Mouse (Mus musculus): ENCODE measurements around the gene Got1. TPM values are rescaled to one million over a fixed set of nuclear protein-coding genes. Genes with fewer than 3 reads are reported as not detected.
"Not testable (repeated sequence)": the region's sequence is repeated elsewhere in the genome, so short reads cannot be mapped to it uniquely, and the experiment has no call there.

Gene Got1
- total RNA-seq, 2 experiments from 2014 or later: 324 to 342 TPM

GRCm38 (mm10) chr19:43497440-43497839, 27.0 kb downstream of the Got1 start:
- no peak for DNase-seq (ENCODE audit: low spot score in 2 of 2)
- intact Hi-C loops (cut with DNase I): no loop called here

DNA sequence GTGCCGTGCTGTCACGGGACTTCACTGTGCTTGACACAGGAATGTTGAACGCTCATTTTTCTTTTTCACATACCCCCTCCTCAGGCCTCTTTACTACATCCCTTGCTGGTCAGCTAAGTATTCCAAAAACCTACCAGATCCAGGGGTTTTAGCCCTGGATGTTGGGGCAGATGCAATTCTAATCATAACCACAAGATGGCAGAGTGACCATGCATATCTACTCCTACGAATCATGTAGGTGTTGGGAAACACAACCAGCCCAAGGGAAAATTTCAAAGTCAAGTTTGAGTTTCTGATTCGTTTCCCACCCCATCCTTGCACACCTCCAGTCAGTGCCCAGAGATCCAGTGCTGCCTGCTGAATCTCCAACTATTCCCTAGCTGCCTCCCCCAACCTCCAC, 28.6 kb downstream of the Got1 start:
- intact Hi-C loops (cut with DNase I): no loop called here
- peak; percentile 72 to 78 for DNase-seq (ENCODE audit: low spot score in 2 of 2)

GRCm38 (mm10) chr19:43494914-43495313, 29.5 kb downstream of the Got1 start:
- no peak for DNase-seq (ENCODE audit: low spot score in 2 of 2)
- intact Hi-C loops (cut with DNase I): no loop called here

GRCm38 (mm10) chr19:43493878-43494277, 30.5 kb downstream of the Got1 start:
- no peak for DNase-seq (ENCODE audit: low spot score in 2 of 2)
- intact Hi-C loops (cut with DNase I): no loop called here

DNA sequence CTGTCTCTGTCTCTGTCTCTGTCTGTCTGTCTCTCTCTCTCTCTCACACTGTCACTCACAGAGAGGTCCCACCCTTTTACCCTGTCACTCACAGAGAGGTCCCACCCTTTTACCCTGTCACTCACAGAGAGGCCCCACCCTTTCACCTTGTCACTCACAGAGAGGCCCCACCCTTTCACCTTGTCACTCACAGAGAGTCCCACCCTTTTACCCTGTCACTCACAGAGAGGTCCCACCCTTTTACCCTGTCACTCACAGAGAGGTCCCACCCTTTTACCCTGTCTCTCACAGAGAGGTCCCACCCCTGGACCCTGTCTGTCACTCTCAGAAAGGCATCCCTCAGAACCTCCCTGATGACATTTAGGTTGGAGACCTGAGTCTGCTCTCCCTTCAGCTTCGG, 31.1 kb downstream of the Got1 start:
- intact Hi-C loops (cut with DNase I): not testable (repeated sequence)

DNA sequence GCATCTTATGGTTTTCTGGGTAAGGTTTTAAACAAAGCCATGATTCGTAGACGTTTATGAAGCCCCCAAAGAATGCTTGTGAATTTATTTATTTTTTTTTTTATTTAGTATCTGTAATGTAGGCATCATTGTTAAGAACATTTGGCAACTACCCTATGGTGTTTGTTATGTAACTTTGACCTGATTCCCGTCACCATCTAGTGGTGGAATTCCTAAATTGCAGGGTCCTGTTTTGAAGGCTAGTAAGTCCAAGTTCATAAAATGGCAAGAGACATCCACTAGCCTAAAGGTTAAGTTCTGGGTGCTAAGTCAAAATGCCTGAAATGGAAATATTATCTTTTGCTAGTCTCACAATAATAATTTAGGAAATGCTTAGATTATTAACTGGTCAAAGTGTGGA, 37.0 kb downstream of the Got1 start:
- intact Hi-C loops (cut with DNase I): no loop called here
- peak; percentile 41 to 44 for DNase-seq (ENCODE audit: low spot score in 2 of 2)

More for the DNA sequence above, 31.1 kb downstream of the Got1 start:
- not testable (repeated sequence) for DNase-seq (ENCODE audit: low spot score in 2 of 2)

GRCm38 (mm10) chr19:43480512-43480911, 43.9 kb downstream of the Got1 start:
- intact Hi-C loops (cut with DNase I): no loop called here

DNA sequence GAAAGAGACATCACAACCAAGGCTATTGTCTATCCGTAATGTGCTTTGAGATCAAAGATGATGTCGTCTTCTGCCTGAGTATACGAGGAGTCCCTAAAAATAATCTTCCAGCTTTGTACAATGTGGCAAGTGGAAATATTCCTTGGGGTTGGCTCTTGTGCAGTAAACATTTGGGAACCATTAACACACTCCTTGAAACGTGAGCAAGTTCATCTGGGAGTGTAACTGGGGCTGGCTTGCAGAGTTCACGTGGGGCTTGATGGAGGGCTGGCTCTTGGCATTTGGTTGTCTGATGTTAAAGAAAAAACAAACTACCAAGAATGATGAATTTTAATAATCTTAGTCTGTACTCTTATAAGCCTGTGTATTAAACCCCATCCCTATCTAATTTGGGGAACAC, 45.0 kb downstream of the Got1 start:
- DNase-seq (ENCODE audit: low spot score in 2 of 2): no peak
- intact Hi-C loops (cut with DNase I): no loop called here

More at GRCm38 (mm10) chr19:43480512-43480911, 43.9 kb downstream of the Got1 start:
- no peak for DNase-seq (ENCODE audit: low spot score in 2 of 2)

GRCm38 (mm10) chr19:43478891-43479290, 45.5 kb downstream of the Got1 start:
- peak; percentile 80 to 84 for DNase-seq (ENCODE audit: low spot score in 2 of 2)
- intact Hi-C loops (cut with DNase I): no loop called here

GRCm38 (mm10) chr19:43477436-43477835, 47.0 kb downstream of the Got1 start:
- DNase-seq (ENCODE audit: low spot score in 2 of 2): no peak
- intact Hi-C loops (cut with DNase I): no loop called here

- intact Hi-C loops (cut with DNase I): no loop called here
Measured at GRCm38 (mm10) chr19:43476063-43476462, 48.3 kb downstream of the Got1 start.

DNA sequence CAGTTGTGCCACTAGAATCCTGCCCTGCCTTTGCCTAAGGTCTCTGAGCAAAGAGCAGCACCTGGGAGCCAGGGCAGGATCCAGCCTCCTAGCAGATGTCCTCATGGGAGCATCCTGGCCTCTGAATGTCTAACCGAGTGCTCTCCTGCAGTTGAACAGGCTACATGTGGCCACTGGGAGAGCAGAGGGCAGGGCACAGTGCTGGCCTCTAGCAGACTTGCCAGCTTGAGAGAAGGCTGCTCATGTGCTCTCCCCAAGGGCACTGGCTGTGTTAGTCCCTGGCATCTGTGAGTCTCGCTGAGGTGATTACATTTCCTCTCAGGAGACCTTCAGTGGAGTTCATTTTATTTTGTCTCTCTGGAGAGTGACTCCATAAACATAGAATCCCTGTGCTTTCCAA, 48.8 kb downstream of the Got1 start:
- no peak for DNase-seq (ENCODE audit: low spot score in 2 of 2)
- intact Hi-C loops (cut with DNase I): no loop called here

More at GRCm38 (mm10) chr19:43476063-43476462, 48.3 kb downstream of the Got1 start:
- DNase-seq (ENCODE audit: low spot score in 2 of 2): no peak

DNA sequence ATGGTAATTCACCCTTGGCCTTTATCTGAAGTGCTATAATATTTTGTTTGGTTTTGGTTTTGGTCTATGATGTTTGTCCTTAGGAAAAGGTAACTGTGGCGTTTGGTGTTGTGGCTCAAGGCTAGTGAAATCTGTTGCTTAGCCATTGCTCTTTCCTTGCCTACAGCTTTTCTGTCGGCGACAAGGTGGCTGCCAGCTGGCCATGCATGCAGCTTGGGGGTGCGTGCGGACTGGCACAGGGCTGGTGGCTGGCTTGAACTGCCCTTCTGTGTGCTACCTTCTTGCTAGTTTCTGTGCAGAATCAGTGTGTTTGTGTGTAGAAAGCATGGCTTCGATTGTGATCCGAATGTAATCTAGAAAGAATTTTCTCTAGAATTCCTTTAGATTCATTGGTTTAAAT, 51.6 kb downstream of the Got1 start:
- intact Hi-C loops (cut with DNase I): no loop called here
- no peak for DNase-seq (ENCODE audit: low spot score in 2 of 2)

GRCm38 (mm10) chr19:43472331-43472730, 52.1 kb downstream of the Got1 start:
- DNase-seq (ENCODE audit: low spot score in 2 of 2): no peak
- intact Hi-C loops (cut with DNase I): no loop called here

DNA sequence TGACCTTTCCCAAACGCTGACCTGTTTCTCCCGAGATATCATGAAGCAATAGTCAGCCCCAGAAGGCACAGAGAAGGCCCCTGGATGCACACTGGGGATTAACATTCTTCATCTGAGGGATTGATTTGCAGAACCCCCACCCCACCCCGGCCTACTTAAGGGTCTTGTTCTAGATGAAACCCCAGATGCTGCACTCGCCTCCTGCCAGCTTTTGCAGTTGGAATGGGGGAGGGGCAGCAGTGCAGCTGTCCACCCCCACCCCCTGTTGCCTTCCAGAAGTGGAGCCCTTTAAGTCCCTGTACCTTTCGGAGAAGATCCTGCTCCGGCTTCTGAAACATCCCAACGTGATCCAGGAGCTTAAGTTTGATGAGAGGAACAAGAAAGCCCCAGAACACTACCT, 55.1 kb downstream of the Got1 start:
- intact Hi-C loops (cut with DNase I): no loop called here
- no peak for DNase-seq (ENCODE audit: low spot score in 2 of 2)

DNA sequence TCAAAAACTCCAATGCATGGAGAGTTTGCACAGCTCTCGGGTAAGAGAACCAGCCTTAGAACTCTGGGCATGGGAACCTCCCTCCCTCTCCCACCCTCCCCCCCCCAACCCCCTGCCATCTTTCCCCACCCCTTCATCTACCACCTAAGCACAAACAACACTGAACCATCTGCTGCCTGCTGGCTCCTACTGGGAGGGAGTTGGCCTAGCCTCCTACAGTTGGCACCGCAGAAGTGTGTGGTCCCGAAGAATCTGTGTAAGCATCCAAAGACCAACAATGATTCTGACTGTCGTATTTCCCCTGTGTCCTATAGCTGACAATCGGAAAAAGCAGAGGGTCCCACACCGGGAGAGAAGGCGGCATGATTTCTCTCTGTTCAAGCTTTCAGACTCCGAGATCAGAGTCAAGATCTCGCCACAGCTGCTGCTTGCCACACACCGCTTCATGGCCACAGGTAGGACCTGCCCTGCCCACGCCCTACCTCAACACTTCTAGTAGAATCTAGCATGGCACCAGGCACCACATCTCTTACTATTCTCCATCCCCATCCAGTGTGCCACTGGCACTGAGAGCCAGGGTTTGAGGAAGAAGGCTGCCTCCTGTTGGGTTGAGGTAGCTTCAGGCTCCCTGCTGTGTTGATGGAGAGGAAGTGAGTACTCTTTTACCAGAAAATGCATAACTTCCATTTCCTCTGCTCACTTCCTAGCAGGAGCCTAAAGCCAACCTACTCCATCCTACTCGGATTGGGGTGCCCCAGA, 56.3 kb downstream of the Got1 start:
- DNase-seq (ENCODE audit: low spot score in 2 of 2): peak in 1 of 2 experiments; percentile 39
- intact Hi-C loops (cut with DNase I): no loop called here

DNA sequence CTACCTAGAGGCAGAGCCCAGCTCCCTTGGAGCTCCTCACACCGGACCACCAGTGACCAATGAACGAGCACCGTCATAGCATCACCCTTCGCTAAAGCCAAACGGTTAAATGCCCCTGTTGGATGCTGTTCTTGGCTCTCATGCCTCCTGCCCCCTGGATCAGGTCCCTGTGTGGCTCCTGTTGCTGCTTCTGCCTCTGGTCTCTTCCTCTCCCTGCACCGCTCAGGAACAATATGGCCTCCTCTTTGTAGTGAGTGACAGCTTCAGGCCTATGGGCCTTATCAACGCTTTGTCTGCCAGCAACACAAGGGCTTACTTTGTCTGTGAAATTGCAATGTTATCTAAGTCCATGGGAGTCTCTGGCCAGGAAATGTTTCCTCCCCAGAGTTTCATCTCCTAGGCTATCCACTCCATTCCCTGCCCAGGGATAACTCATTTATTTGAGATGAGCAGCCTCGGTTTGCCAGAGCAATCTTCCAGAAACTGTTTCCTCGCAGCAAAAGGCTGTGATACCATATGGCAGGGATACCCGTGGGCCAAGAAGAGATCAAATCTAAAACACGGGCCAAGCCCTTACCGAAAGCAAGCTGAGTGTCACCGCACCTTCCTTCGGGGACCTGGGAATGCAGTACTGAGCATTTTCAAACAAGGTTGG, 58.7 kb downstream of the Got1 start:
- DNase-seq (ENCODE audit: low spot score in 2 of 2): no peak
- intact Hi-C loops (cut with DNase I): no loop called here

GRCm38 (mm10) chr19:43465076-43465475, 59.3 kb downstream of the Got1 start:
- intact Hi-C loops (cut with DNase I): no loop called here

GRCm38 (mm10) chr19:43464294-43464687, 60.1 kb downstream of the Got1 start:
- intact Hi-C loops (cut with DNase I): no loop called here
- DNase-seq (ENCODE audit: low spot score in 2 of 2): no peak

More at GRCm38 (mm10) chr19:43465076-43465475, 59.3 kb downstream of the Got1 start:
- no peak for DNase-seq (ENCODE audit: low spot score in 2 of 2)

- intact Hi-C loops (cut with DNase I): no loop called here
- DNase-seq (ENCODE audit: low spot score in 2 of 2): no peak
Measured at GRCm38 (mm10) chr19:43463546-43464293, 60.7 kb downstream of the Got1 start.
